Mouse (Mus musculus) E14TG2a.4 (cell line): ENCODE data around the gene Fam149a.

Experiments
- CTCF ChIP-seq: conservative IDR thresholded peaks from 2 replicates; pipeline ENCODE4 v1.5.1; 2014; ENCODE audit warnings: low read length
- NANOG ChIP-seq: IDR thresholded peaks from 2 replicates; pipeline ENCODE4 v1.6.1; 2014; ENCODE audit warnings: borderline replicate concordance, low read length, mixed read lengths

DNA sequence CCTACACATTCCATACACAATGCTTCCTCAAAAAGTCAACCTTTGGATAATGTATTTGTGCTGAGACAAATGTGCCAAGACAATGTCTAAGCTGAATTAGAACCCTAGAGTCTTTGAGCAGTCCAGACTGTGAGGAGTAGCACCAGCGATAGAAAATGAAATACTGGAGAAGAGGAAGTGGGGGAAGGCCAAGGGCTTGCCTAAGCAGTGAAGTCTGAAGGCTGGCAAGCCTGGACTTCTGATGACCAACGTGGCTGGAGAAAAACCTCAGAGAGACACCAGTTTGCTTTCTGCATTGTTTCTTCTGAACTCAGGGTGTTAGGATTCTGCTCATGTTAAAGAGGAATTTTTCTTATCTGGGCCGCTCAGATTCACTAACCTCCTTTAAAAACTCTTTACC lies 51.2 kb downstream of the Fam149a start:
- no peak for TF ChIP-seq CTCF
- TF ChIP-seq NANOG: no peak
